Mouse (Mus musculus) embryonic fibroblast, embryonic 13.5 days (primary cell): Measurements from ENCODE around the gene Wdr54.

Experiments
- CTCF ChIP-seq: IDR thresholded peaks from 2 replicates; pipeline ENCODE4 v1.5.1; 2011; ENCODE audit warnings: mild to moderate bottlenecking, control low read depth, low read length, moderate library complexity, borderline replicate concordance; ENCODE audit not compliant: insufficient read depth
- POLR2A ChIP-seq: IDR thresholded peaks from 2 replicates; pipeline ENCODE4 v1.6.1; 2011; ENCODE audit warnings: low read depth, mild to moderate bottlenecking, control low read depth, low read length, moderate library complexity

- peak; percentile 81 for TF ChIP-seq POLR2A
- no peak for TF ChIP-seq CTCF
Measured at GRCm38 (mm10) chr6:83136291-83136880, 19.8 kb downstream of the Wdr54 start.
